Mouse (Mus musculus): ENCODE data around the gene Slc36a1. TPM values are rescaled to one million over a fixed set of nuclear protein-coding genes. Genes with fewer than 3 reads are reported as not detected.

Gene Slc36a1
- polyA plus RNA-seq, 1 experiment from 2014 or later, result 3.1 TPM

- H3K9ac ChIP-seq (replicated peaks; ENCODE audit: low read length), result no peak overlapping the region
- no peak overlapping the region for H3K4me3 ChIP-seq (replicated peaks; ENCODE audit: low read depth, low read length)
- no peaks in the 10 kb centered on the region for H3K36me3 ChIP-seq (ENCODE audit: control insufficient read depth, insufficient read depth, low read length)
- WGBS, result 72% methylated on average over 4 of the region's 4 CpGs
- no peaks in the 10 kb centered on the region for H3K9me3 ChIP-seq (ENCODE audit: control insufficient read depth, low read length)
- no peaks in the 10 kb centered on the region for H3K27me3 ChIP-seq (ENCODE audit: control insufficient read depth, insufficient read depth, low read length)
- no peak for ATAC-seq (ENCODE audit: low FRiP score, low TSS enrichment)
- no peak for DNase-seq
- no peak overlapping the region for H3K27ac ChIP-seq (replicated peaks; ENCODE audit: low read depth, low read length)
- no peak overlapping the region for H3K4me2 ChIP-seq (ENCODE audit: low read length)
- H3K4me1 ChIP-seq (ENCODE audit: control insufficient read depth, insufficient read depth, low read length), result no peaks in the 10 kb centered on the region
These were observed 33.6 kb upstream of the Slc36a1 start for GRCm38 (mm10) chr11:55170501-55170900.

- no peaks in the 10 kb centered on the region for H3K27me3 ChIP-seq (ENCODE audit: control insufficient read depth, insufficient read depth, low read length)
- no peaks in the 10 kb centered on the region for H3K36me3 ChIP-seq (ENCODE audit: control insufficient read depth, insufficient read depth, low read length)
- no peaks in the 10 kb centered on the region for H3K4me1 ChIP-seq (ENCODE audit: control insufficient read depth, insufficient read depth, low read length)
- no peak overlapping the region for H3K4me2 ChIP-seq (ENCODE audit: low read length)
- H3K4me3 ChIP-seq (replicated peaks; ENCODE audit: low read depth, low read length), result no peak overlapping the region
- no peak overlapping the region for H3K9ac ChIP-seq (replicated peaks; ENCODE audit: low read length)
- no peak for DNase-seq
- no peaks in the 10 kb centered on the region for H3K9me3 ChIP-seq (ENCODE audit: control insufficient read depth, low read length)
- 88% methylated on average over 4 of the region's 4 CpGs for WGBS
- no peak overlapping the region for H3K27ac ChIP-seq (replicated peaks; ENCODE audit: low read depth, low read length)
- ATAC-seq (ENCODE audit: low FRiP score, low TSS enrichment), result no peak
These were observed 25.3 kb upstream of the Slc36a1 start for GRCm38 (mm10) chr11:55178830-55179229.

- Histone ChIP-seq H3K4me1 (ENCODE audit: control insufficient read depth, insufficient read depth, low read length) (no peaks in the 10 kb centered on the region), H3K9ac (replicated peaks; ENCODE audit: low read length) (no peak overlapping the region), H3K27me3 (ENCODE audit: control insufficient read depth, insufficient read depth, low read length) (no peaks in the 10 kb centered on the region), H3K36me3 (ENCODE audit: control insufficient read depth, insufficient read depth, low read length) (no peaks in the 10 kb centered on the region), H3K4me3 (replicated peaks; ENCODE audit: low read depth, low read length) (no peak overlapping the region), H3K9me3 (ENCODE audit: control insufficient read depth, low read length) (no peaks in the 10 kb centered on the region), H3K27ac (replicated peaks; ENCODE audit: low read depth, low read length) (no peak overlapping the region), H3K4me2 (ENCODE audit: low read length) (no peak overlapping the region)
- 92% methylated on average over 3 of the region's 3 CpGs for WGBS
- no peak for ATAC-seq (ENCODE audit: low FRiP score, low TSS enrichment)
- DNase-seq, result no peak
These were observed 24.3 kb upstream of the Slc36a1 start for GRCm38 (mm10) chr11:55179856-55180255.

GRCm38 (mm10) chr11:55183124-55183523 is 21.0 kb upstream of the Slc36a1 start:
- Histone ChIP-seq H3K9me3 (ENCODE audit: control insufficient read depth, low read length) (no peaks in the 10 kb centered on the region), H3K4me3 (replicated peaks; ENCODE audit: low read depth, low read length) (no peak overlapping the region), H3K4me1 (ENCODE audit: control insufficient read depth, insufficient read depth, low read length) (no peaks in the 10 kb centered on the region), H3K36me3 (ENCODE audit: control insufficient read depth, insufficient read depth, low read length) (no peaks in the 10 kb centered on the region), H3K4me2 (ENCODE audit: low read length) (no peak overlapping the region), H3K9ac (replicated peaks; ENCODE audit: low read length) (no peak overlapping the region), H3K27ac (replicated peaks; ENCODE audit: low read depth, low read length) (no peak overlapping the region), H3K27me3 (ENCODE audit: control insufficient read depth, insufficient read depth, low read length) (no peaks in the 10 kb centered on the region)
- 69% methylated on average over 7 of the region's 7 CpGs for WGBS
- no peak for DNase-seq
- no peak for ATAC-seq (ENCODE audit: low FRiP score, low TSS enrichment)

- WGBS, result 88% methylated on average over 5 of the region's 5 CpGs
- H3K4me2 ChIP-seq (ENCODE audit: low read length), result no peak overlapping the region
- ATAC-seq (ENCODE audit: low FRiP score, low TSS enrichment), result no peak
These were observed 19.9 kb upstream of the Slc36a1 start for GRCm38 (mm10) chr11:55184246-55184645.

GRCm38 (mm10) chr11:55184733-55185291 is 19.3 kb upstream of the Slc36a1 start, which contains the start of gene Slc36a2:
Slc36a2 (minus strand) TSS chr11:55185077.
- DNase-seq, result no peak
- H3K4me2 ChIP-seq (ENCODE audit: low read length), result no peak within 1 kb of the TSS
- no peaks in the 10 kb centered on the region for H3K36me3 ChIP-seq (ENCODE audit: control insufficient read depth, insufficient read depth, low read length)

More at GRCm38 (mm10) chr11:55184246-55184645, 19.9 kb upstream of the Slc36a1 start:
- H3K27ac ChIP-seq (replicated peaks; ENCODE audit: low read depth, low read length), result no peak overlapping the region
- H3K36me3 ChIP-seq (ENCODE audit: control insufficient read depth, insufficient read depth, low read length), result no peaks in the 10 kb centered on the region
- no peaks in the 10 kb centered on the region for H3K9me3 ChIP-seq (ENCODE audit: control insufficient read depth, low read length)
- no peak for DNase-seq
- no peaks in the 10 kb centered on the region for H3K4me1 ChIP-seq (ENCODE audit: control insufficient read depth, insufficient read depth, low read length)
- H3K9ac ChIP-seq (replicated peaks; ENCODE audit: low read length), result no peak overlapping the region
- no peak overlapping the region for H3K4me3 ChIP-seq (replicated peaks; ENCODE audit: low read depth, low read length)
- no peaks in the 10 kb centered on the region for H3K27me3 ChIP-seq (ENCODE audit: control insufficient read depth, insufficient read depth, low read length)

GRCm38 (mm10) chr11:55187292-55187691 is 16.9 kb upstream of the Slc36a1 start:
- no peak overlapping the region for H3K27ac ChIP-seq (replicated peaks; ENCODE audit: low read depth, low read length)
- H3K9me3 ChIP-seq (ENCODE audit: control insufficient read depth, low read length), result no peaks in the 10 kb centered on the region
- no peaks in the 10 kb centered on the region for H3K27me3 ChIP-seq (ENCODE audit: control insufficient read depth, insufficient read depth, low read length)
- H3K9ac ChIP-seq (replicated peaks; ENCODE audit: low read length), result no peak overlapping the region
- no peak overlapping the region for H3K4me2 ChIP-seq (ENCODE audit: low read length)
- 80% methylated on average over 4 of the region's 4 CpGs for WGBS
- DNase-seq, result no peak
- no peak overlapping the region for H3K4me3 ChIP-seq (replicated peaks; ENCODE audit: low read depth, low read length)
- H3K36me3 ChIP-seq (ENCODE audit: control insufficient read depth, insufficient read depth, low read length), result no peaks in the 10 kb centered on the region
- H3K4me1 ChIP-seq (ENCODE audit: control insufficient read depth, insufficient read depth, low read length), result no peaks in the 10 kb centered on the region
- ATAC-seq (ENCODE audit: low FRiP score, low TSS enrichment), result no peak

More at GRCm38 (mm10) chr11:55184733-55185291, 19.3 kb upstream of the Slc36a1 start, which contains the start of gene Slc36a2:
- H3K4me3 ChIP-seq (replicated peaks; ENCODE audit: low read depth, low read length), result no peak within 1 kb of the TSS
- no peak within 1 kb of the TSS for H3K27ac ChIP-seq (replicated peaks; ENCODE audit: low read depth, low read length)
- H3K9ac ChIP-seq (replicated peaks; ENCODE audit: low read length), result no peak within 1 kb of the TSS
- no peaks in the 10 kb centered on the region for H3K27me3 ChIP-seq (ENCODE audit: control insufficient read depth, insufficient read depth, low read length)
- no peaks in the 10 kb centered on the region for H3K4me1 ChIP-seq (ENCODE audit: control insufficient read depth, insufficient read depth, low read length)
- ATAC-seq (ENCODE audit: low FRiP score, low TSS enrichment), result no peak
- WGBS, result 26% methylated on average over 10 of the region's 10 CpGs
- no peaks in the 10 kb centered on the region for H3K9me3 ChIP-seq (ENCODE audit: control insufficient read depth, low read length)

GRCm38 (mm10) chr11:55187777-55188176 is 16.4 kb upstream of the Slc36a1 start:
- H3K9me3 ChIP-seq (ENCODE audit: control insufficient read depth, low read length), result no peaks in the 10 kb centered on the region
- no peak for DNase-seq
- ATAC-seq (ENCODE audit: low FRiP score, low TSS enrichment), result no peak
- H3K4me3 ChIP-seq (replicated peaks; ENCODE audit: low read depth, low read length), result no peak overlapping the region
- H3K27ac ChIP-seq (replicated peaks; ENCODE audit: low read depth, low read length), result no peak overlapping the region
- H3K36me3 ChIP-seq (ENCODE audit: control insufficient read depth, insufficient read depth, low read length), result no peaks in the 10 kb centered on the region
- 87% methylated on average over 6 of the region's 6 CpGs for WGBS
- H3K4me2 ChIP-seq (ENCODE audit: low read length), result no peak overlapping the region
- H3K4me1 ChIP-seq (ENCODE audit: control insufficient read depth, insufficient read depth, low read length), result no peaks in the 10 kb centered on the region
- H3K9ac ChIP-seq (replicated peaks; ENCODE audit: low read length), result no peak overlapping the region
- no peaks in the 10 kb centered on the region for H3K27me3 ChIP-seq (ENCODE audit: control insufficient read depth, insufficient read depth, low read length)

GRCm38 (mm10) chr11:55190216-55190615 is 13.9 kb upstream of the Slc36a1 start:
- ATAC-seq (ENCODE audit: low FRiP score, low TSS enrichment) (no peak), DNase-seq (no peak)
- Histone ChIP-seq H3K36me3 (ENCODE audit: control insufficient read depth, insufficient read depth, low read length) (no peaks in the 10 kb centered on the region), H3K9me3 (ENCODE audit: control insufficient read depth, low read length) (no peaks in the 10 kb centered on the region), H3K27me3 (ENCODE audit: control insufficient read depth, insufficient read depth, low read length) (no peaks in the 10 kb centered on the region), H3K9ac (replicated peaks; ENCODE audit: low read length) (no peak overlapping the region), H3K4me3 (replicated peaks; ENCODE audit: low read depth, low read length) (no peak overlapping the region), H3K4me1 (ENCODE audit: control insufficient read depth, insufficient read depth, low read length) (no peaks in the 10 kb centered on the region), H3K4me2 (ENCODE audit: low read length) (no peak overlapping the region), H3K27ac (replicated peaks; ENCODE audit: low read depth, low read length) (no peak overlapping the region)
- WGBS, result 82% methylated on average over 3 of the region's 3 CpGs

All from midbrain, embryonic 14.5 days (tissue).